Mouse (Mus musculus) heart, postnatal 0 days (tissue): ENCODE results near the gene Exosc8.

ENCODE experiments used
- CTCF ChIP-seq: IDR thresholded peaks from 2 replicates; pipeline ENCODE4 v1.5.1; 2016; ENCODE audit warnings: antibody characterized with exemption, control low read depth, low read depth
- EP300 ChIP-seq: IDR thresholded peaks from 2 replicates; pipeline ENCODE4 v1.6.1; 2016; ENCODE audit warnings: antibody characterized with exemption, low read depth

- TF ChIP-seq CTCF, result peak; percentile 43
- no peak for TF ChIP-seq EP300
Observed at GRCm38 (mm10) chr3:54689091-54689490, 46.1 kb downstream of the Exosc8 start.
